17 mouse cellular contexts compared by ENCODE assay signal in the genomic region with DNA sequence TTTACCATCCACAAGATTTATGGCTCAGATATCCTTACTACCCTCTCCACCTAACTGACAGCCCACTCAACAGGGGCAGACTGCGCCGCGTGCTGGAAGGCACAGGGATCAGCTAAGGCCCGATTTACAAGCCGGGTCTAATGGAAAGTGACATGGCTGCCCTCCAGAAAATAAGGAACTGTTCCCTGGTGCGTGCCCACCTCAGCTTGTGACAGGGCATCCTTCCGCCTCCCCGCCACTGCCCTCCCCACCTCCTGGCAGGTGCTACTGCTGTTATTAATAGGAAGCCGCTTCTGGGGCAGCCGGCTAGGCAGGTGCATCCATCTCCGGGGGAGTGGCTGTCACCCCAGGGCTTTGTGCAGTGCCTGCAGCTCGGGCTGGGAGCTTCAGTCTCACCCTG. TPM values are rescaled to one million over a fixed set of nuclear protein-coding genes. Genes with fewer than 3 reads are reported as not detected.
DNase-seq lines count a peak whose midpoint lies in the region; ATAC-seq and TF ChIP-seq lines count a peak whose summit lies in the region.
"Had no signal": no experiment of that assay in that cellular context is flagged by ENCODE, and none has a peak within 500 bp of the region (broad histone marks: within the 10 kb centered on the region; RNA-seq: fewer than 3 reads in every experiment).

No protein-coding gene starts in this region.

- intact Hi-C loops in left cerebral cortex, postnatal 36 days (cut with DNase I): no loop called here

- 0 out of 2 replicates have a peak overlapping the region, but pooled peaks have one; percentile 10 for H3K4me2 ChIP-seq in hindbrain, postnatal 0 days (ENCODE audit: low read depth, low read length)
- H3K4me2 ChIP-seq: embryonic facial prominence, embryonic 15.5 days; heart, embryonic 13.5 days; liver, embryonic 12.5 days; lung, embryonic 15.5 days had no signal

- no peak for TF ChIP-seq CTCF in E14TG2a.4 (conservative IDR thresholded peaks at IDR 0.05; ENCODE audit: low read length)
- TF ChIP-seq CTCF in hindbrain, postnatal 0 days (IDR thresholded peaks at IDR 0.05; ENCODE audit: low read depth): peak; percentile 38; the same call in 1 of the 2 replicates

- H3K36me3 ChIP-seq in E14TG2a.4 (ENCODE audit: insufficient read depth, low read length): no peaks in the 10 kb centered on the region
- H3K36me3 ChIP-seq in hindbrain, postnatal 0 days (ENCODE audit: insufficient read depth, low read length): no peaks in the 10 kb centered on the region
- H3K36me3 ChIP-seq: embryonic facial prominence, embryonic 15.5 days; forebrain, embryonic 12.5 days; heart, embryonic 13.5 days; limb, embryonic 10.5 days; liver, embryonic 12.5 days; lung, embryonic 15.5 days had no signal

- DNase-seq in cerebellum, adult 18-20 months: peak; percentile 30 to 34
- DNase-seq in cerebellum, postnatal 36 days: peak; percentile 37 to 53
- peak; percentile 34 for DNase-seq in hindbrain, postnatal 0 days (ENCODE audit: low spot score)
- no peak for DNase-seq in testis, postnatal 10 days (ENCODE audit: low spot score)
- no peak for DNase-seq in layer of hippocampus, adult 9-11 months
- DNase-seq in left cerebral cortex, postnatal 36 days (ENCODE audit: low spot score in 2 of 2): no peak
- DNase-seq: kidney, adult 18-20 months; kidney, postnatal 4 days; layer of hippocampus, postnatal 36 days had no signal

- no peak overlapping the region; the same call in 1 of the 2 replicates for H3K27ac ChIP-seq in hindbrain, postnatal 0 days
- H3K27ac ChIP-seq: embryonic facial prominence, embryonic 15.5 days; forebrain, embryonic 12.5 days; heart, embryonic 13.5 days; limb, embryonic 10.5 days; liver, embryonic 12.5 days; lung, embryonic 15.5 days had no signal

- 14% methylated on average over 12 of the region's 12 CpGs for WGBS in hindbrain, postnatal 0 days

- H3K4me3 ChIP-seq in E14TG2a.4 (replicated peaks; ENCODE audit: low read length): 0 out of 2 replicates have a peak overlapping the region, but pooled peaks have one; percentile 20
- H3K4me3 ChIP-seq in hindbrain, postnatal 0 days (ENCODE audit: low read length): no peak overlapping the region
- H3K4me3 ChIP-seq: embryonic facial prominence, embryonic 15.5 days; forebrain, embryonic 12.5 days; heart, embryonic 13.5 days; liver, embryonic 12.5 days; lung, embryonic 15.5 days had no signal

- H3K9ac ChIP-seq in hindbrain, postnatal 0 days (replicated peaks; ENCODE audit: low read length): no peak overlapping the region
- H3K9ac ChIP-seq: embryonic facial prominence, embryonic 15.5 days; forebrain, embryonic 12.5 days; heart, embryonic 13.5 days; liver, embryonic 12.5 days; lung, embryonic 15.5 days had no signal

- H3K9me3 ChIP-seq in E14TG2a.4 (ENCODE audit: low read length): no peaks in the 10 kb centered on the region
- H3K9me3 ChIP-seq in hindbrain, postnatal 0 days (ENCODE audit: low read length): no peaks in the 10 kb centered on the region
- H3K9me3 ChIP-seq: embryonic facial prominence, embryonic 15.5 days; forebrain, embryonic 12.5 days; heart, embryonic 13.5 days; limb, embryonic 10.5 days; liver, embryonic 12.5 days; lung, embryonic 15.5 days had no signal

- H3K27me3 ChIP-seq in E14TG2a.4 (ENCODE audit: insufficient read depth, low read length): peaks cover 67% of the 10 kb centered on the region
- no peaks in the 10 kb centered on the region for H3K27me3 ChIP-seq in hindbrain, postnatal 0 days (ENCODE audit: insufficient read depth, low read length)

- H3K4me1 ChIP-seq in E14TG2a.4 (replicated peaks; ENCODE audit: low read depth, low read length): peaks cover 33% of the 10 kb centered on the region
- peaks cover 23% of the 10 kb centered on the region for H3K4me1 ChIP-seq in hindbrain, postnatal 0 days (ENCODE audit: insufficient read depth, low read length)
- H3K4me1 ChIP-seq: liver, embryonic 12.5 days; lung, embryonic 15.5 days had no signal

- no peak for ATAC-seq in cerebellum, adult (ENCODE audit: insufficient number of reproducible peaks, low FRiP score, low TSS enrichment)
- no peak for ATAC-seq in hindbrain, postnatal 0 days
- ATAC-seq: liver, embryonic 12.5 days had no signal

RNA-seq across cellular contexts. Expression of gene Ubiad1, which starts 41.2 kb away (rescaled TPM):
- total RNA-seq in hindbrain, postnatal 0 days (2014; rRNA removed): 22.2 and 25.8 TPM in 2 replicates
- polyA plus RNA-seq in hindbrain, postnatal 0 days (2015; fragmentation: Nextera tagmentation; extraction: Ambion mirVana): 12.8 and 13.1 TPM in 2 replicates
- 1 to 10 TPM; 8.3 to 8.6 TPM for total RNA-seq in left cerebral cortex, postnatal 36 days (2021)

RNA-seq across cellular contexts. Expression of gene Mtor, which starts 45.0 kb away (rescaled TPM):
- 56.0 and 58.2 TPM in 2 replicates for total RNA-seq in hindbrain, postnatal 0 days (2014; rRNA removed)
- polyA plus RNA-seq in hindbrain, postnatal 0 days (2015; fragmentation: Nextera tagmentation; extraction: Ambion mirVana): 29.2 and 29.9 TPM in 2 replicates
- 100 to 1,000 TPM in 1 of 2 experiments, 10 to 100 TPM in 1; 91.8 to 100 TPM for total RNA-seq in left cerebral cortex, postnatal 36 days (2021)

Comparison
In these comparisons a context has a peak if more than half of its experiments do, and no peak if none do; other contexts are left out.
1. DNase-seq: peak in cerebellum, adult 18-20 months (2 of 2), cerebellum, postnatal 36 days (2 of 2) and hindbrain, postnatal 0 days (single experiment); none in testis, postnatal 10 days (single experiment), layer of hippocampus, adult 9-11 months (single experiment) and left cerebral cortex, postnatal 36 days (0 of 2).